Mouse (Mus musculus): ENCODE measurements around the gene Ripply3. TPM values are rescaled to one million over a fixed set of nuclear protein-coding genes. Genes with fewer than 3 reads are reported as not detected.

Gene Ripply3
- 5.1 and 6.9 TPM in 2 replicates for polyA plus RNA-seq (2016; fragmentation: Nextera tagmentation; extraction: Ambion mirVana)

GRCm38 (mm10) chr16:94327781-94328711, at the start of gene Ripply3:
Gene Ripply3 (plus strand): TSS chr16:94328420.
- peak; percentile 69 for DNase-seq (ENCODE audit: low spot score)
- Histone ChIP-seq H3K9me3 (no peaks in the 10 kb centered on the region), H3K36me3 (no peaks in the 10 kb centered on the region), H3K4me3 (peak within 1 kb of the TSS; percentile 64), H3K4me1 (replicated peaks) (peaks cover 34% of the 10 kb centered on the region), H3K27me3 (ENCODE audit: insufficient read depth, poor library complexity, severe bottlenecking) (peaks cover 66% of the 10 kb centered on the region), H3K27ac (peak within 1 kb of the TSS; percentile 87)
- WGBS = 1% methylated on average over 63 of the region's 63 CpGs

DNA sequence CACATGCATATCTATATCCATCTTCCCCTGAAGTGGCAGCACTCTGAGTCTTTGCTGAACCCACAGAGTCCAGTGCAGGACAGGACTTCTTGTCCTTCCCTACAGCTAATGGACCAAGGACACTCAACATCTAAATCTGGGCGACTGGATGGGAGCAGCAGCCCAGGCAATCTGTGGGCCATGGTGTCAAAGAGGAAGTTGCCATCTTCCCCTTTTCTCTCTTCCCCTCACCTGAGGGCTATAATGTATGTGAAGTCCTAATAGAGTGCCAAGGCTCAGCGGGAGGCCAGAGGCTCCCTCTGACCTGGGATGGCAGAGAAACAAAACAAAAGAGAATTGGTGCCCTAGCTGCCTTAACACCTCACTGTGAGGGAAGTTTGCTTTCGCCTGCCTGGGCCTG, 44.2 kb upstream of the Ripply3 start:
- H3K27me3 ChIP-seq (ENCODE audit: insufficient read depth, poor library complexity, severe bottlenecking) = no peaks in the 10 kb centered on the region
- WGBS = 95% methylated on average over 3 of the region's 3 CpGs
- H3K4me3 ChIP-seq = no peak overlapping the region
- no peak overlapping the region for H3K27ac ChIP-seq
- no peak for DNase-seq (ENCODE audit: low spot score)
- peaks cover 29% of the 10 kb centered on the region for H3K36me3 ChIP-seq
- peaks cover 2% of the 10 kb centered on the region for H3K4me1 ChIP-seq (replicated peaks)
- H3K9me3 ChIP-seq = peaks cover 6% of the 10 kb centered on the region; the same call in 1 of the 2 replicates

- Histone ChIP-seq H3K4me1 (replicated peaks) (peaks cover 18% of the 10 kb centered on the region), H3K36me3 (peaks cover 18% of the 10 kb centered on the region), H3K4me3 (no peak overlapping the region), H3K9me3 (no peaks in the 10 kb centered on the region), H3K27ac (no peak overlapping the region), H3K27me3 (ENCODE audit: insufficient read depth, poor library complexity, severe bottlenecking) (no peaks in the 10 kb centered on the region; the same call in 1 of the 2 replicates)
- DNase-seq (ENCODE audit: low spot score) = no peak
- 88% methylated on average over 9 of the region's 9 CpGs for WGBS
Measured at GRCm38 (mm10) chr16:94287826-94288225, 40.4 kb upstream of the Ripply3 start.

GRCm38 (mm10) chr16:94289138-94290072, 38.8 kb upstream of the Ripply3 start:
- Histone ChIP-seq H3K27ac (peak overlapping the region; percentile 95), H3K4me1 (replicated peaks) (peaks cover 18% of the 10 kb centered on the region), H3K4me3 (peak overlapping the region; percentile 97), H3K36me3 (0 out of 2 replicates have a peak, but pooled peaks cover 5% of the 10 kb centered on the region), H3K27me3 (ENCODE audit: insufficient read depth, poor library complexity, severe bottlenecking) (no peaks in the 10 kb centered on the region; the same call in 1 of the 2 replicates), H3K9me3 (no peaks in the 10 kb centered on the region)
- 16% methylated on average over 39 of the region's 39 CpGs for WGBS
- peak; percentile 43 for DNase-seq (ENCODE audit: low spot score)

DNA sequence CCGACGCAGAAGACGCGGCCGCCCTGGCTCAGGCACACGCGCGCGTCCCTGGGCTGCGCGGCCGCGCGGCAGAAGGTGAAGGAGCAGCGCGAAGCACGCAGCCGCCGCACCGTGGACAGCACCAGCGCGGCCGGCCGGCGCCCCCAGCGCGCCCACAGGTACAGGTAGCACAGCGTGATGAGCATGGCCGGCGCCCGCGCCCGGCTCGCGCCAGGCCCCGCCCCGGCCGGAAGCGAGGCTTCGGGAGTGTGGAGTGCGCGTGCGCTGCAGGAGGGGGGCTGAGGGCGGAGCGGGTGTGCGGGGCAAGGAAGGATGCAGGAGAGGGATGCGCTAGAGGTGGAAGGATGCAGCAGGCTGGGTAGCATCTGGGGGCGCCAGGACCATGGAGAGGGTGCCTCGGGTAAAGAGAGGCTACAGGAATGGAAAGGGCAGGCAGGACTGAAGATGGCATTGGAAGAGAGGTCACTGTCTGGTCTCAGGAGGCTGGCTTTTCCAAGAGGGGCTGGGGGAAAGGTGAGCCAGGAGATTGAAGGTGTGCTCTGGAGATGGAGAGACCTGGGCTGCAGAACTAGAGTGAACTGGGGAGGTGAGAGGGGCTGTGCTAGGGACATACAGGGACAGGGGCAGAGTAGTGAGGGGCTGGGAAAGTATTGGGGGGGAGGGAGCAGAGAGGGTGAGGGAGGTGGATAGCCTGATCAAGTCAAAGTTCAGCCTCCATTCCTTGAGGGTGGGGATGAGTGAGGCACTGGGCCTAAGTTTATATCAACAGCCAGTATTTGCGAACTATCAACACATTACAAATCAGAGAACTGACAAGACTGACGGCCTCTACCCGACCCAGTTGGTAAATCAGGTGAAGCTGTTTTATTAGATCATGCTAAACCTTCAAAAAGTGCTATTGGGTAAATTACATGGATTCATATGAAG, 37.9 kb upstream of the Ripply3 start:
- peak overlapping the region; percentile 95 for H3K27ac ChIP-seq
- WGBS = 6% methylated on average over 52 of the region's 52 CpGs
- peak overlapping the region; percentile 97 for H3K4me3 ChIP-seq
- H3K27me3 ChIP-seq (ENCODE audit: insufficient read depth, poor library complexity, severe bottlenecking) = no peaks in the 10 kb centered on the region; the same call in 1 of the 2 replicates
- no peaks in the 10 kb centered on the region for H3K36me3 ChIP-seq
- H3K9me3 ChIP-seq = no peaks in the 10 kb centered on the region
- peak; percentile 87 for DNase-seq (ENCODE audit: low spot score)
- peaks cover 18% of the 10 kb centered on the region for H3K4me1 ChIP-seq (replicated peaks)

DNA sequence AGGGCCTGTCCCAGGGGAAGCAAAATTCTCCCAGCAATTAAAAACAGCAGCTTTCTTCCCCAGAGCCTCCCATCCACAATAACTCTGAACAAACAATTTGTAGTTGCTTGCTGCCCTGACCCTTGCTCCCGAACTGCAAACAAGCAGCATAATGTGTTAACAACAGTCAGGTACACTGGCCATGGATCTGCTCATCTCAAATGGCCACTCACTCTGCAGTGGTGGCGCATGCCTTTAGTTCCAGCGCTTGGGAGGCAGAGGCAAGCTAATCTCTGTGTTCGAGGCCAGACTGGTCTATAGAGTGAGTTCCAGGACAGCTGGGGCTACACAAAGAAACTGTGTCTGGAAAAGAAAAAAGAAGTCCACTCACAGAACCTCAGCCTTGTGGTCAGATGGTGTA, 37.1 kb upstream of the Ripply3 start:
- Histone ChIP-seq H3K9me3 (no peaks in the 10 kb centered on the region), H3K27ac (no peak overlapping the region), H3K4me1 (replicated peaks) (peaks cover 18% of the 10 kb centered on the region), H3K36me3 (no peaks in the 10 kb centered on the region), H3K4me3 (no peak overlapping the region), H3K27me3 (ENCODE audit: insufficient read depth, poor library complexity, severe bottlenecking) (no peaks in the 10 kb centered on the region; the same call in 1 of the 2 replicates)
- DNase-seq (ENCODE audit: low spot score) = no peak
- WGBS = 84% methylated on average over 4 of the region's 4 CpGs

- Histone ChIP-seq H3K4me3 (no peak overlapping the region), H3K36me3 (no peaks in the 10 kb centered on the region), H3K27me3 (ENCODE audit: insufficient read depth, poor library complexity, severe bottlenecking) (peaks cover 15% of the 10 kb centered on the region), H3K27ac (no peak overlapping the region), H3K9me3 (no peaks in the 10 kb centered on the region), H3K4me1 (replicated peaks) (peaks cover 11% of the 10 kb centered on the region)
- no peak for DNase-seq (ENCODE audit: low spot score)
- WGBS = 90% methylated on average over 5 of the region's 5 CpGs
Measured at GRCm38 (mm10) chr16:94298081-94298480, 30.1 kb upstream of the Ripply3 start.

- peaks cover 27% of the 10 kb centered on the region for H3K27me3 ChIP-seq (ENCODE audit: insufficient read depth, poor library complexity, severe bottlenecking)
- no peak for DNase-seq (ENCODE audit: low spot score)
Measured at GRCm38 (mm10) chr16:94299210-94299609, 29.0 kb upstream of the Ripply3 start.

DNA sequence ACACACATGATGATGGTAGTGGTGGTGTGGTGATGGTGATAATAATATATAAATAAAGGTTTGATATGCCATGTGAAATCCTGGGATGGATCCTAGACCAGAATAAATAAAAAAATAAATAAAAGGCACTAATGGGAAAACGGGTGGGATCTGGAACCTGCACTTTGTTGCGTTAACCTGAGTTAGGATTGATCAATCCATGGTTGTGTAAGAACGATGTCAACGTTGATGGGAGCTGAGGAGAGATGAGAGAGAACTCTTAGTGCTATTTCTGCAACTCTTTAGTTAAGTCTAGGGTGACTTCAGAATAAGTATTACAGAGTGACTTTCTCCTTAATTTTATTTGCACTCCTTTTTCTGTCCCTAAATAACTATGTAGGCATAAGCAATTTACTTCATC, 27.0 kb upstream of the Ripply3 start:
- DNase-seq (ENCODE audit: low spot score) = no peak
- WGBS = 94% methylated on average over 4 of the region's 4 CpGs
- Histone ChIP-seq H3K27ac (no peak overlapping the region), H3K9me3 (peaks cover 2% of the 10 kb centered on the region; the same call in 1 of the 2 replicates), H3K4me3 (no peak overlapping the region), H3K27me3 (ENCODE audit: insufficient read depth, poor library complexity, severe bottlenecking) (peaks cover 29% of the 10 kb centered on the region), H3K4me1 (replicated peaks) (peaks cover 15% of the 10 kb centered on the region), H3K36me3 (0 out of 2 replicates have a peak, but pooled peaks cover 3% of the 10 kb centered on the region)

More at GRCm38 (mm10) chr16:94299210-94299609, 29.0 kb upstream of the Ripply3 start:
- H3K27ac ChIP-seq = no peak overlapping the region
- H3K4me1 ChIP-seq (replicated peaks) = peaks cover 15% of the 10 kb centered on the region
- H3K9me3 ChIP-seq = no peaks in the 10 kb centered on the region
- no peaks in the 10 kb centered on the region for H3K36me3 ChIP-seq
- WGBS = 76% methylated on average over 4 of the region's 4 CpGs
- H3K4me3 ChIP-seq = no peak overlapping the region

- 82% methylated on average over 5 of the region's 5 CpGs for WGBS
- H3K27me3 ChIP-seq (ENCODE audit: insufficient read depth, poor library complexity, severe bottlenecking) = peaks cover 29% of the 10 kb centered on the region
Measured at GRCm38 (mm10) chr16:94301696-94302095, 26.5 kb upstream of the Ripply3 start.

DNA sequence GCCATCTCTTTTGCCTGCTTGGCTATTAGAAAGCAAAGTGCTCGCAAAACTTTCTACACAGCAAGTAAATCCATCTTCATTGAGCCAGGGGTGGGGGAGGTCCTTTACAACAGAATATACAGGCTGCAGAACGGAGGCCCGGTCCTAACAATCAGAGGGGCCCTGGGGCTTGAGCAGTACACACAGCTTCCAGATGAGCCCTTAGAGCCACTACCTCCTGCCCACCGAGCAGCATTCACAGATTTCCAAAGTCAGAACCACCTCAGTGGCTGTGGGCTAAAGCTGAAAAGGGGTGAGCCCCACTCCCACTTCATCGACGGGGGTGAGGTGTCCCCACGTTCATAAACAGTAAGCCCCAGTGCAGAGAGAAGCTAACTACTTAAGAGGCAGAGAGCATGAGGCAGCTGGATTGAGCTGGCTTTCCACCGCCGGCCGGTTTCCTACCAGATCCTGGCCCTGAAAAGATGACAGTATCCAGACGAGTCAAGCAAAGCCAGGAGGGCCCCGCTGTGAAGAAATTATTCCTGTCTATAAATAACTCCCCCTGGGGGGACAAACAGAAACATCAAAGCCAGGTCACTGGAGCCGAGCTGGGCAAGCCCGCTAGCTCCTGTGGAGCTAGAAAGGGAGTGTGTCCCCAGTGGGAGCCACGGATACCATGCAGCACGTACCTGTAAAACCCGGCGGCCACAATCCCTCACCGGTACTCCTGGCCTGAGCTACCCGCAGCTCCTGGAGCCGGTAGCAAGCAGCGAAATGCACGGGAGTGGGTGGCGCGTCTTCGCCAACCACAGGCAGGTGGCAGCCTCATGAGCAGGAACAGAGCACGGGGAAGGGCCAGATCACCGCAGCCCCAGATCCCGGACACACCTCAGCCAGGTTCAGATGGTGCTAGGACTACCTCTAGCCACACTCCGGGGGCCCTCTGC, 25.7 kb upstream of the Ripply3 start:
- Histone ChIP-seq H3K4me1 (replicated peaks) (peaks cover 17% of the 10 kb centered on the region), H3K36me3 (0 out of 2 replicates have a peak, but pooled peaks cover 3% of the 10 kb centered on the region), H3K27ac (peak overlapping the region; percentile 45; the same call in 1 of the 2 replicates), H3K4me3 (peak overlapping the region; percentile 37), H3K27me3 (ENCODE audit: insufficient read depth, poor library complexity, severe bottlenecking) (peaks cover 29% of the 10 kb centered on the region), H3K9me3 (peaks cover 2% of the 10 kb centered on the region; the same call in 1 of the 2 replicates)
- 12% methylated on average over 30 of the region's 30 CpGs for WGBS
- DNase-seq (ENCODE audit: low spot score) = peak; percentile 23

More at GRCm38 (mm10) chr16:94301696-94302095, 26.5 kb upstream of the Ripply3 start:
- Histone ChIP-seq H3K9me3 (peaks cover 2% of the 10 kb centered on the region; the same call in 1 of the 2 replicates), H3K4me1 (replicated peaks) (peaks cover 15% of the 10 kb centered on the region), H3K27ac (no peak overlapping the region), H3K4me3 (no peak overlapping the region), H3K36me3 (0 out of 2 replicates have a peak, but pooled peaks cover 3% of the 10 kb centered on the region)
- DNase-seq (ENCODE audit: low spot score) = no peak
